Mouse (Mus musculus): Measurements from ENCODE around the gene Kcp. TPM values are rescaled to one million over a fixed set of nuclear protein-coding genes. Genes with fewer than 3 reads are reported as not detected.

Kcp gene
- total and polyA plus RNA-seq, 3 experiments, result 0.51 to 0.64 TPM; not detected in 1

DNA sequence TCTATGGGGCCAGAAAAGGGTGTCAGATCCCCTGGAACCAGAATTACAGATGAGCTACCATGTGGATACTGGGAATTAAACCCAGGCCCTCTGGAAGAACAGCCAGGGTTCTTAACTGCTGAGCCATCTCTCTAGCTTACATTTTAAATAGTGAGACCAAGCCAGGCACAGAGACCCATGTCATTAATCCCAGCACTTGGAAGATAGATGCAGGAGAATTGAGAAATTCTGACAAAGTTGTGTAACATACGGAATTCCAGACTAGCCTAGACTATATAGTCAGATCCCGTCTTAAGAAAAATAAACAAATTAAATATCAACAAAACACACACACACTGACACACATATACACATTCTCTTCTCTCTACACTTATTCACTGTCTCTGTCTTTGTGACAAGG lies 44.8 kb upstream of the Kcp start:
- TF ChIP-seq MEF2A (IDR thresholded peaks at IDR 0.05; ENCODE audit: borderline replicate concordance, low read depth, low read length), result no peak
- H3K27ac ChIP-seq (ENCODE audit: insufficient read depth, low read depth), result no peak overlapping the region
- no peak for DNase-seq (ENCODE audit: extremely low read depth)
- H3K9me3 ChIP-seq (replicated peaks; ENCODE audit: low read length), result no peaks in the 10 kb centered on the region
- no peak overlapping the region for H3K9ac ChIP-seq (ENCODE audit: insufficient read depth, low read depth)
- no peak overlapping the region for H3K4me3 ChIP-seq (replicated peaks in 1 of 3; ENCODE audit: low read depth in 2 of 3, low read length in 2 of 3, poor library complexity in 1 of 3)
- H3K79me2 ChIP-seq (replicated peaks; ENCODE audit: control insufficient read depth, extremely low read depth, insufficient read depth, poor library complexity, severe bottlenecking), result no peaks in the 10 kb centered on the region
- H3K36me3 ChIP-seq (replicated peaks in 1 of 2; ENCODE audit: control insufficient read depth in 1 of 2, insufficient read depth in 1 of 2, low read length in 1 of 2), result peaks cover 59 to 97% of the 10 kb centered on the region in 2 experiments
- in situ Hi-C loops (cut with MboI; ENCODE audit: low pct_ligation_motif_present, low pct_unique_long_range_greater_than_20kb, low sequenced_read_pairs), result no loop called here
- no peak overlapping the region for H3K4me2 ChIP-seq (ENCODE audit: insufficient read depth, low read depth, poor library complexity, severe bottlenecking)
- dilution Hi-C loops (cut with MboI; ENCODE audit: extremely low pct_ligation_motif_present, extremely low pct_unique_long_range_greater_than_20kb, low sequenced_read_pairs), result no loop called here
- H3K27me3 ChIP-seq (replicated peaks), result no peaks in the 10 kb centered on the region
- H3K4me1 ChIP-seq (ENCODE audit: control insufficient read depth in 1 of 2, insufficient read depth in 2 of 2), result peaks cover 2 to 18% of the 10 kb centered on the region in 2 experiments

- Histone ChIP-seq H3K79me2 (replicated peaks; ENCODE audit: control insufficient read depth, extremely low read depth, insufficient read depth, poor library complexity, severe bottlenecking) (no peaks in the 10 kb centered on the region; the same call in 1 of the 2 replicates), H3K36me3 (replicated peaks in 1 of 2; ENCODE audit: control insufficient read depth in 1 of 2, insufficient read depth in 1 of 2, low read length in 1 of 2) (peaks cover 59 to 98% of the 10 kb centered on the region in 2 experiments), H3K4me3 (replicated peaks in 1 of 3; ENCODE audit: low read depth in 2 of 3, low read length in 2 of 3, poor library complexity in 1 of 3) (no peak overlapping the region), H3K4me2 (ENCODE audit: insufficient read depth, low read depth, poor library complexity, severe bottlenecking) (no peak overlapping the region), H3K9me3 (replicated peaks; ENCODE audit: low read length) (no peaks in the 10 kb centered on the region), H3K4me1 (ENCODE audit: control insufficient read depth in 1 of 2, insufficient read depth in 2 of 2) (no peaks in the 10 kb centered on the region), H3K27me3 (replicated peaks) (no peaks in the 10 kb centered on the region), H3K9ac (ENCODE audit: insufficient read depth, low read depth) (no peak overlapping the region), H3K27ac (ENCODE audit: insufficient read depth, low read depth) (no peak overlapping the region)
- DNase-seq (ENCODE audit: extremely low read depth), result no peak
- dilution Hi-C loops (cut with MboI; ENCODE audit: extremely low pct_ligation_motif_present, extremely low pct_unique_long_range_greater_than_20kb, low sequenced_read_pairs) (no loop called here), in situ Hi-C loops (cut with MboI; ENCODE audit: low pct_ligation_motif_present, low pct_unique_long_range_greater_than_20kb, low sequenced_read_pairs) (no loop called here)
- TF ChIP-seq CHD1 (IDR thresholded peaks at IDR 0.05; ENCODE audit: low read depth, low read length) (no peak), MAX (IDR thresholded peaks at IDR 0.05; ENCODE audit: low read length) (no peak), UBTF (IDR thresholded peaks at IDR 0.05; ENCODE audit: low read depth, low read length) (no peak), MAFK (IDR thresholded peaks at IDR 0.05; ENCODE audit: insufficient replicate concordance, low read length) (no peak), NRF1 (IDR thresholded peaks at IDR 0.05; ENCODE audit: low read depth, low read length) (no peak)
These were observed 40.3 kb upstream of the Kcp start for GRCm38 (mm10) chr6:29548086-29548485.

DNA sequence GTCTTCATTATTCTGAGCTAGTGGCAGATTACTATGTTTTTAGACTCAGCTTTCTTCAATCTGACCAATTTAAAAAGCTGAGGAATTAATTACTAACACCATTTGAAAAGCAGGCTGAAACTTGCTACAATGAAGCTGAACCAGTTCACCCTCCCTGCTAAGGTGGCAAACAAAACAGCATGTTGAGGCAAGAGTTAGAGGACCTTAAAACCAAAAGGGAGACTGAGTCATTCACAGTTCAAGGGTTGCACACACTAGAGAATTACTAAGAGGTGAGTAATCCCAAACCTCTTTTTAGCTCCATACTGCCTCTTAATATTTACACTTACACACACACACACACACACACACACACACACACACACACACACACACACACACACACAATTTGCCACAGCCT lies 39.8 kb upstream of the Kcp start:
- dilution Hi-C loops (cut with MboI; ENCODE audit: extremely low pct_ligation_motif_present, extremely low pct_unique_long_range_greater_than_20kb, low sequenced_read_pairs), result no loop called here

More for the DNA sequence above, 39.8 kb upstream of the Kcp start:
- no peaks in the 10 kb centered on the region for H3K4me1 ChIP-seq (ENCODE audit: control insufficient read depth in 1 of 2, insufficient read depth in 2 of 2)
- H3K4me3 ChIP-seq (replicated peaks in 1 of 3; ENCODE audit: low read depth in 2 of 3, low read length in 2 of 3, poor library complexity in 1 of 3), result no peak overlapping the region
- no peaks in the 10 kb centered on the region for H3K27me3 ChIP-seq (replicated peaks)
- no peak overlapping the region for H3K27ac ChIP-seq (ENCODE audit: insufficient read depth, low read depth)
- H3K9ac ChIP-seq (ENCODE audit: insufficient read depth, low read depth), result no peak overlapping the region
- TF ChIP-seq MYC (IDR thresholded peaks at IDR 0.05; ENCODE audit: low read depth, low read length), result no peak
- TF ChIP-seq MXI1 (IDR thresholded peaks at IDR 0.05; ENCODE audit: low read depth, low read length), result no peak
- no peak for TF ChIP-seq CHD1 (IDR thresholded peaks at IDR 0.05; ENCODE audit: low read depth, low read length)
- TF ChIP-seq MEF2A (IDR thresholded peaks at IDR 0.05; ENCODE audit: borderline replicate concordance, low read depth, low read length), result no peak
- no peak for TF ChIP-seq ZMIZ1 (IDR thresholded peaks at IDR 0.05; ENCODE audit: low read depth, low read length)
- no peak for TF ChIP-seq ETS1 (conservative IDR thresholded peaks at IDR 0.05; ENCODE audit: low read depth, low read length)
- no peak for TF ChIP-seq NRF1 (IDR thresholded peaks at IDR 0.05; ENCODE audit: low read depth, low read length)
- TF ChIP-seq E2F4 (IDR thresholded peaks at IDR 0.05; ENCODE audit: insufficient replicate concordance, low read depth, low read length), result no peak
- no peak for TF ChIP-seq RCOR1 (conservative IDR thresholded peaks at IDR 0.05; ENCODE audit: low read depth, low read length)
- no peak for TF ChIP-seq ZNF384 (IDR thresholded peaks at IDR 0.05; ENCODE audit: low read depth, low read length)
- TF ChIP-seq HCFC1 (IDR thresholded peaks at IDR 0.05; ENCODE audit: low read depth, low read length), result no peak
- TF ChIP-seq GABPA (IDR thresholded peaks at IDR 0.05; ENCODE audit: insufficient replicate concordance, low read depth, low read length), result no peak
- TF ChIP-seq JUND (conservative IDR thresholded peaks at IDR 0.05; ENCODE audit: low read depth, low read length), result no peak
- TF ChIP-seq ZC3H11A (IDR thresholded peaks at IDR 0.05; ENCODE audit: low read depth, low read length), result no peak
- no peak for TF ChIP-seq USF1 (IDR thresholded peaks at IDR 0.05; ENCODE audit: low read depth, low read length)
- no peak for TF ChIP-seq ZKSCAN1 (IDR thresholded peaks at IDR 0.05; ENCODE audit: borderline replicate concordance, low read depth, low read length)
- no peak for TF ChIP-seq JUN (IDR thresholded peaks at IDR 0.05; ENCODE audit: insufficient read depth, low read depth, low read length)
- no peak for TF ChIP-seq POLR2A (IDR thresholded peaks at IDR 0.05; ENCODE audit: low read depth, low read length)
- H3K79me2 ChIP-seq (replicated peaks; ENCODE audit: control insufficient read depth, extremely low read depth, insufficient read depth, poor library complexity, severe bottlenecking), result no peaks in the 10 kb centered on the region; the same call in 1 of the 2 replicates
- peaks cover 60 to 98% of the 10 kb centered on the region in 2 experiments for H3K36me3 ChIP-seq (replicated peaks in 1 of 2; ENCODE audit: control insufficient read depth in 1 of 2, insufficient read depth in 1 of 2, low read length in 1 of 2)
- in situ Hi-C loops (cut with MboI; ENCODE audit: low pct_ligation_motif_present, low pct_unique_long_range_greater_than_20kb, low sequenced_read_pairs), result no loop called here
- DNase-seq (ENCODE audit: extremely low read depth), result no peak
- no peaks in the 10 kb centered on the region for H3K9me3 ChIP-seq (replicated peaks; ENCODE audit: low read length)
- no peak overlapping the region for H3K4me2 ChIP-seq (ENCODE audit: insufficient read depth, low read depth, poor library complexity, severe bottlenecking)

All from CH12.LX (cell line).